Mouse (Mus musculus) liver, adult 2 months (tissue): Measurements from ENCODE around the gene Brca1. TPM values are rescaled to one million over a fixed set of nuclear protein-coding genes. Genes with fewer than 3 reads are reported as not detected.

ENCODE experiments used
- DNase-seq: peaks from one replicate; pipeline ENCODE4 v3.0.0-alpha.2; 2011; ENCODE audit warnings: low read depth, low spot score; ENCODE audit errors: extremely low read depth
- H3K27ac ChIP-seq: fragments of 200-500 bp; replicated peaks from 2 replicates; pipeline ENCODE4 v1.5.1; 2012; ENCODE audit warnings: low read depth, mild to moderate bottlenecking, control low read depth, inconsistent platforms, low read length; ENCODE audit not compliant: insufficient read depth
- H3K27me3 ChIP-seq: fragments of 200-500 bp; 2 replicates; pipeline ENCODE4 v1.6.1; 2012; ENCODE audit warnings: mild to moderate bottlenecking, moderate library complexity, low read length, inconsistent platforms; ENCODE audit not compliant: control insufficient read depth, insufficient read depth
- H3K36me3 ChIP-seq: fragments of 200-500 bp; 2 replicates; pipeline ENCODE4 v1.6.1; 2012; ENCODE audit warnings: low read length, inconsistent platforms; ENCODE audit not compliant: control insufficient read depth, insufficient read depth
- H3K4me1 ChIP-seq: fragments of 200-500 bp; 2 replicates; pipeline ENCODE4 v1.6.1; 2011; ENCODE audit warnings: low read length; ENCODE audit not compliant: control insufficient read depth, insufficient read depth
- H3K4me3 ChIP-seq: fragments of 200-500 bp; 2 replicates; pipeline ENCODE4 v1.5.1; 2011; ENCODE audit warnings: low read depth, mild to moderate bottlenecking, control low read depth, low read length, moderate library complexity; ENCODE audit not compliant: insufficient read depth
- H3K79me2 ChIP-seq: fragments of 200-500 bp; 2 replicates; pipeline ENCODE4 v1.6.1; 2012; ENCODE audit warnings: inconsistent platforms, mild to moderate bottlenecking, low read length, moderate library complexity; ENCODE audit not compliant: control insufficient read depth, insufficient read depth
- H3K9ac ChIP-seq: fragments of 200-500 bp; 2 replicates; pipeline ENCODE4 v1.6.1; 2012; ENCODE audit warnings: low read depth, mild to moderate bottlenecking, control low read depth, inconsistent platforms, low read length
- CTCF ChIP-seq: fragments of 200-500 bp; IDR thresholded peaks from 2 replicates; pipeline ENCODE4 v1.5.1; 2011; ENCODE audit warnings: low read depth, low read length, control low read depth
- POLR2A ChIP-seq: fragments of 200-500 bp; IDR thresholded peaks from 2 replicates; pipeline ENCODE4 v1.6.1; 2011; ENCODE audit warnings: low read length, control low read depth; ENCODE audit not compliant: insufficient read depth; ENCODE audit errors: extremely low read depth
- WGBS: fragments of 180-500 bp; shearing (Covaris S2); methylation state at CpG from one replicate; pipeline ENCODE4 v1.1.7; 2018; 5-methylcytosine and 5-hydroxymethylcytosine counted together
- polyA plus RNA-seq: library from polyadenylated mRNA; depleted of rRNA; stranded (reverse); fragments of >200 nt; gene quantifications from 2 replicates; pipeline ENCODE4 v1.2.3, GENCODE M21; 2012
- total RNA-seq: library from RNA; depleted of rRNA; stranded (reverse); fragments of >200 nt; gene quantifications from 2 replicates; pipeline ENCODE4 v1.2.3, GENCODE M21; 2014

Gene Brca1
- total and polyA plus RNA-seq, 2 experiments = 0.18 to 3.3 TPM

DNA sequence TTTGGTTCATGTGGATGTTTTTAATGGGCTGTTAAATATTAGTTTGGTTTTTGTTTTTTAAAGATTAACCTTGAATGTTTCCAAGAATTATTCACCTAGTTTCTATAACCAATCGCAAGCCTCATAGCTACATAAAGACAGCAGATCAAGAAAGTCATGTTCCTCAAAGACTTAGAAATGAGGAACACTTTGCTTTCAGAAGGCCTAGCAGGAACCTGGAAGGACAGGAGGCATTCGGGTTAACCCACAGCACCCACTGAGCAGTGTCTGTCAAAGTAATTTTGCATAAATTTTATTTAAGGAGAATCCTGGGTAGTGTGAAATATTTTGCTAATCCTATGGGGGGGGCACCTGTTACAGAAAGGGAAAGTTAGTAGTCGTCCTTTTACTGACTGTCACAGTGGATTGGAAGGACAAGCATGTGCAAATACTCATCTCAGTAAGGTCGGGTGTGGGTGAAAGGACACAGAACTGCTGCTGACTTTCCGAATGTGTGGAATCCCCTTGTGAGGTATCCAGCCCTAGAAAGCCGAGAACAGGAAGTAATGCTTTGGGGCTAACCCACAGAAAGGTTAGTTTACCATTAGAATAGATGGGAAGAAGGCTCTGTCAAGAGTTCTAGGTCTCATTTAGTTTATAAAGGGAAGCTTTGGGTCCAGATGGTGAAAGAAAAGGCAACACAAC lies 29.5 kb upstream of the Brca1 start:
- H3K9ac ChIP-seq = no peak overlapping the region

DNA sequence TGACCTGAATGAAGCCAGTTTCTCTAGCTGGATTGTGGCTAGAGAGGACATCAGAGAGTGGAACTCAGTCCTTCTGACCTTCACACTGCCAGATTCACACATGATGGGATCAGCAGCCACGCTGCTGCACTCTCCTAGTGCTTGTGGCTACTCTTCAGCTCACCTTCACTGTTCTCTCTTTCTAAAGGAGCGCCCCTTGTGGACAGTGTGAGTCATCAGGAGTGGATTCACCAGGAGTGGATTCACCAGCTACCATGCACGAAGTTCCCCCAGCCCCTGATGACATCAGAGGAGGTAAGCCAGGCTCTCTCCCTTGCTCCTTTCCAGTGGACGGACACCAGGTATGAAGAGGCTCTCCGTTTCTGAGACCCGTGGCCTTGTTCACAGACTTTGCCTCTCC lies 24.4 kb upstream of the Brca1 start:
- Histone ChIP-seq H3K36me3 (peaks cover 81% of the 10 kb centered on the region), H3K27me3 (no peaks in the 10 kb centered on the region), H3K9ac (no peak overlapping the region), H3K4me3 (no peak overlapping the region), H3K79me2 (no peaks in the 10 kb centered on the region), H3K4me1 (0 out of 2 replicates have a peak, but pooled peaks cover under 1% of the 10 kb centered on the region), H3K27ac (no peak overlapping the region)
- no peak for TF ChIP-seq CTCF
- no peak for TF ChIP-seq POLR2A
- DNase-seq = no peak
- WGBS = 90% methylated on average over 6 of the region's 6 CpGs

More for the DNA sequence above, 29.5 kb upstream of the Brca1 start:
- Histone ChIP-seq H3K27me3 (no peaks in the 10 kb centered on the region), H3K4me3 (no peak overlapping the region), H3K79me2 (no peaks in the 10 kb centered on the region), H3K36me3 (peaks cover 64% of the 10 kb centered on the region), H3K4me1 (peaks cover 10% of the 10 kb centered on the region), H3K27ac (0 out of 2 replicates have a peak overlapping the region, but pooled peaks have one; percentile 8)
- no peak for DNase-seq
- WGBS = 56% methylated on average over 6 of the region's 6 CpGs
- no peak for TF ChIP-seq CTCF
- no peak for TF ChIP-seq POLR2A

DNA sequence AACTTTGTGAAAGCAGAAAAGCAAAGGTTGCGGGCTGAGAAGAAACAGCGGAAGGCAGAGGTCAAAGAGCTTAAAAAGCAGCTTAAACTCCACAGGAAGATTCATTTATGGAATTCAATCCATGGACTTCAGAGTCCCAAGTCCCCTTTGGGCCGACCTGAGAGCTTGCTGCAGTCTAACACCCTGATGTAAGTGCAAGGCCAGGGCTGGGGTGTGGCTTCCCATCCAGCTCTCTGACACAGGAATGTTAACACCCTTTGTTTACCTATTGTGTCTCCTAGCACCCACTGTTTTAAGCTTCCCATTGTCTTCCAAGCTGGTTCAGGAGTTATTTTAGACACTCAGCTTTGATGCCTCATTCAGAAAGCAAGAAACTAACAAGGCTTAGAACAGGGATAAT lies 16.7 kb upstream of the Brca1 start:
- H3K27me3 ChIP-seq = no peaks in the 10 kb centered on the region
- no peaks in the 10 kb centered on the region for H3K4me1 ChIP-seq
- H3K4me3 ChIP-seq = no peak overlapping the region
- H3K27ac ChIP-seq = no peak overlapping the region
- WGBS = 75% methylated on average over 3 of the region's 3 CpGs
- TF ChIP-seq CTCF = no peak
- TF ChIP-seq POLR2A = no peak
- peaks cover 89% of the 10 kb centered on the region for H3K36me3 ChIP-seq
- no peak overlapping the region for H3K9ac ChIP-seq
- no peak for DNase-seq
- H3K79me2 ChIP-seq = no peaks in the 10 kb centered on the region; the same call in 1 of the 2 replicates

DNA sequence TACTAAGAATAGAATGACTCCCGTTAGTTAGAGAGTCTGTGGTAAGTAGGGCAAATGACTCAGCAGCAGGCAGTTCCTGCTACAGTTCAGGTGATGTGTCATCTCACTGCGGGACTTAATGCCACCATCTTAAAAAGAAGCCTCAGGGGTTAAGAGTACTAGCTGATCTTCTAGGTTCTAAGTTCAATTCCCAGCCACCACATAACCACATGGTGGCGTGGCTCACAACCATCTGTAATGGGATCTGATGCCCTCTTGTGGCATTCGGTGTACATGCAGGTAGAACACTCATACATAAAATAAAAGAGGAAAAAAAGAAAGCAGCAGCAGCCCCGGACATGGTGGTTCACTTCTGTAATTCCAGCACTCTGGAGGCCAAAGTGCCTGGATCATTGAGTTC lies 10.6 kb upstream of the Brca1 start:
- 18% methylated on average over 5 of the region's 5 CpGs for WGBS
- H3K27me3 ChIP-seq = no peaks in the 10 kb centered on the region
- DNase-seq = peak; percentile 70

DNA sequence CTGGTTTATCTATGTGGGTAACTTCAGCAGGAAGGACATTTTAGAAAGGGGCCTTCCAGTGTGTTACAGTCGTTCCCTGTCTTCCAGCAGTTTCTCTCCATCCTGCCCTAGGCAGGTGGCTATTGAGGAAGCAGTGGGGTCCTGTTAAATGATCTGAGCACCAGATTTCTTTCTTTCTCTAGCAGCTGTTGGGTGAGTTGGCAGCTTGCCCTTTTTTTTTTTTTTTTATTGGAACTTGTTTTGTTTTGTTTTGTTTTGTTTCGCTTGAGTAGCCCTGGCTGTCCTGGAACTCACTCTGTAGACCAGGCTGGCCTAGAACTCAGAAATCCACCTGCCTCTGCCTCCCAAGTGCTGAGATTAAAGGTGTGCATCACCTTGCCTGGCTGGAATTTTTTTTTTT lies 5.2 kb upstream of the Brca1 start:
- Histone ChIP-seq H3K4me3 (no peak overlapping the region), H3K27me3 (no peaks in the 10 kb centered on the region), H3K36me3 (peaks cover 48% of the 10 kb centered on the region), H3K79me2 (peaks cover 8% of the 10 kb centered on the region; the same call in 1 of the 2 replicates), H3K27ac (peak overlapping the region; percentile 99), H3K4me1 (peaks cover 11% of the 10 kb centered on the region), H3K9ac (no peak overlapping the region)
- 10% methylated on average over 2 of the region's 2 CpGs for WGBS
- no peak for DNase-seq
- TF ChIP-seq CTCF (no peak), POLR2A (no peak)

More for the DNA sequence above, 10.6 kb upstream of the Brca1 start:
- Histone ChIP-seq H3K4me1 (peaks cover 9% of the 10 kb centered on the region), H3K36me3 (peaks cover 80% of the 10 kb centered on the region), H3K27ac (no peak overlapping the region), H3K4me3 (no peak overlapping the region), H3K9ac (no peak overlapping the region), H3K79me2 (peaks cover 6% of the 10 kb centered on the region; the same call in 1 of the 2 replicates)
- TF ChIP-seq CTCF (peak; percentile 58; the same call in 1 of the 2 replicates), POLR2A (no peak)

DNA sequence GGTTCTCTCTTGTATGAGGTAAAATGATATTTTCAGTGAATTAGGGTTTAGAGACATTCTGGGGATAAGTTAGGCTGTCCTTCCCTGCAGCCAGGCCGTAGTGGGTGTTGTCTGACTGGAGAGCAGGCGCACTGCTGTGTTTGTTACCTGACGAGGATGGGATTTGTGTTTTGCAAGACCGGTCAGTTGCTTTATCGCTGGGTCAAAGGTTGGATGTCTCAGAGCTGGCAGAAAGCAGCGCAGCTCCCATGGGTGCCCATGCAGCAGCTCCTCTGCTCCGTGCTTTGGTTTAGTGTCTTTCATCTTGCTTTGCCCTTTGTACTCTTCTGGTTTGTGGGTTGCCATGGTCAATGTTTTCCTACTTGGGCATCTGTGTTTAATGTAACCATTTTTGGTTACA lies 4.8 kb upstream of the Brca1 start:
- TF ChIP-seq POLR2A (peak; percentile 76), CTCF (no peak)
- WGBS = 27% methylated on average over 7 of the region's 7 CpGs
- DNase-seq = peak; percentile 99
- peak overlapping the region; percentile 99 for H3K27ac ChIP-seq
- H3K9ac ChIP-seq = no peak overlapping the region
- H3K27me3 ChIP-seq = no peaks in the 10 kb centered on the region
- H3K36me3 ChIP-seq = peaks cover 44% of the 10 kb centered on the region
- no peak overlapping the region for H3K4me3 ChIP-seq
- peaks cover 11% of the 10 kb centered on the region for H3K4me1 ChIP-seq
- H3K79me2 ChIP-seq = peaks cover 8% of the 10 kb centered on the region; the same call in 1 of the 2 replicates
